Comparison of ENCODE assay signal across 20 mouse cellular contexts in genomic region chr9:69299484-69299883, GRCm38 (mm10).
DNase-seq lines count a peak whose midpoint lies in the region; ATAC-seq and TF ChIP-seq lines count a peak whose summit lies in the region.
"Had no signal": no experiment of that assay in that cellular context is flagged by ENCODE, and none has a peak within 500 bp of the region (broad histone marks: within the 10 kb centered on the region; RNA-seq: fewer than 3 reads in every experiment).

No protein-coding gene starts in this region.

- H3K9me3 ChIP-seq in liver, embryonic 16.5 days (replicated peaks; ENCODE audit: control insufficient read depth, low read length): no peaks in the 10 kb centered on the region
- H3K9me3 ChIP-seq: embryonic facial prominence, embryonic 10.5 days; midbrain, embryonic 13.5 days had no signal

- peaks cover 64% of the 10 kb centered on the region for H3K79me2 ChIP-seq in liver, adult 2 months (ENCODE audit: control insufficient read depth, insufficient read depth, low read length)

- H3K9ac ChIP-seq in liver, adult 2 months (ENCODE audit: low read depth, low read length): no peak overlapping the region
- no peak overlapping the region for H3K9ac ChIP-seq in liver, embryonic 16.5 days (ENCODE audit: low read depth, low read length)
- H3K9ac ChIP-seq: liver, embryonic 14.5 days; midbrain, embryonic 13.5 days had no signal

- H3K27ac ChIP-seq in liver, adult 2 months (replicated peaks; ENCODE audit: insufficient read depth, low read depth, low read length): peak overlapping the region; percentile 32
- H3K27ac ChIP-seq in liver, embryonic 16.5 days (ENCODE audit: low read length): peak overlapping the region; percentile 43; the same call in 1 of the 2 replicates
- H3K27ac ChIP-seq: embryonic facial prominence, embryonic 10.5 days; left cerebral cortex, adult 2 months; liver, embryonic 14.5 days; midbrain, embryonic 13.5 days; stomach, postnatal 0 days had no signal

- peak; percentile 74 for ATAC-seq in liver, embryonic 16.5 days (ENCODE audit: low read depth)
- no peak for ATAC-seq in erythroblast, adult 5-6 weeks (replicated peaks; ENCODE audit: low FRiP score, poor library complexity, severe bottlenecking)
- ATAC-seq: intestine, postnatal 0 days; midbrain, embryonic 13.5 days had no signal

- no peak overlapping the region for H3K4me3 ChIP-seq in liver, adult 2 months (ENCODE audit: insufficient read depth, low read depth, low read length)
- H3K4me3 ChIP-seq in liver, embryonic 16.5 days (ENCODE audit: low read depth, low read length): no peak overlapping the region
- H3K4me3 ChIP-seq: embryonic facial prominence, embryonic 10.5 days; left cerebral cortex, adult 2 months; midbrain, embryonic 13.5 days had no signal

- DNase-seq in adrenal gland, postnatal 14 days: peak; percentile 39
- DNase-seq in adrenal gland, postnatal 4 days (ENCODE audit: low spot score in 2 of 2): no peak
- peak; percentile 75 for DNase-seq in liver, adult 2 months (ENCODE audit: extremely low read depth, low read depth, low spot score)
- DNase-seq in liver: no peak
- DNase-seq in adrenal gland, postnatal 25 days: peak; percentile 23
- DNase-seq: cerebellum, adult 11 months; cerebellum, adult 9-11 months; layer of hippocampus, adult 9-11 months; left cerebral cortex, postnatal 4 days; lung, postnatal 10 days; thymus, postnatal 14 days had no signal

- no peak overlapping the region for H3K4me2 ChIP-seq in liver, embryonic 16.5 days (ENCODE audit: low read depth, low read length)
- H3K4me2 ChIP-seq: heart, embryonic 11.5 days; midbrain, embryonic 13.5 days had no signal

- no peak for TF ChIP-seq POLR2A in liver, adult 2 months (IDR thresholded peaks at IDR 0.05; ENCODE audit: extremely low read depth, insufficient read depth, low read length)

- peaks cover 53% of the 10 kb centered on the region for H3K4me1 ChIP-seq in liver, adult 2 months (ENCODE audit: control insufficient read depth, insufficient read depth, low read length)
- H3K4me1 ChIP-seq in liver, embryonic 16.5 days (ENCODE audit: control insufficient read depth, low read depth, low read length): no peaks in the 10 kb centered on the region; the same call in none of the 2 replicates

- H3K27me3 ChIP-seq in liver, adult 2 months (ENCODE audit: control insufficient read depth, insufficient read depth, low read length): no peaks in the 10 kb centered on the region
- no peaks in the 10 kb centered on the region for H3K27me3 ChIP-seq in liver, embryonic 16.5 days (ENCODE audit: control insufficient read depth, insufficient read depth, low read depth, low read length)

- WGBS in liver, adult 2 months: 19% methylated on average over 2 of the region's 2 CpGs
- 42% methylated on average over 2 of the region's 2 CpGs for WGBS in liver, embryonic 16.5 days (ENCODE audit: insufficient replicate concordance)

- H3K36me3 ChIP-seq in liver, adult 2 months (ENCODE audit: control insufficient read depth, insufficient read depth, low read length): no peaks in the 10 kb centered on the region
- H3K36me3 ChIP-seq in liver, embryonic 16.5 days (ENCODE audit: control insufficient read depth, insufficient read depth): no peaks in the 10 kb centered on the region
- H3K36me3 ChIP-seq: embryonic facial prominence, embryonic 10.5 days; midbrain, embryonic 13.5 days had no signal

- no peak for TF ChIP-seq CTCF in liver, adult 2 months (IDR thresholded peaks at IDR 0.05; ENCODE audit: low read depth, low read length)

Comparison
In these comparisons a context has a peak if more than half of its experiments do, and no peak if none do; other contexts are left out.
1. DNase-seq: peak in adrenal gland, postnatal 14 days (single experiment), liver, adult 2 months (single experiment) and adrenal gland, postnatal 25 days (single experiment); none in adrenal gland, postnatal 4 days (0 of 2) and liver (single experiment).